Mouse (Mus musculus): ENCODE data around the gene Kcnn4.

The Kcnn4 gene

DNA sequence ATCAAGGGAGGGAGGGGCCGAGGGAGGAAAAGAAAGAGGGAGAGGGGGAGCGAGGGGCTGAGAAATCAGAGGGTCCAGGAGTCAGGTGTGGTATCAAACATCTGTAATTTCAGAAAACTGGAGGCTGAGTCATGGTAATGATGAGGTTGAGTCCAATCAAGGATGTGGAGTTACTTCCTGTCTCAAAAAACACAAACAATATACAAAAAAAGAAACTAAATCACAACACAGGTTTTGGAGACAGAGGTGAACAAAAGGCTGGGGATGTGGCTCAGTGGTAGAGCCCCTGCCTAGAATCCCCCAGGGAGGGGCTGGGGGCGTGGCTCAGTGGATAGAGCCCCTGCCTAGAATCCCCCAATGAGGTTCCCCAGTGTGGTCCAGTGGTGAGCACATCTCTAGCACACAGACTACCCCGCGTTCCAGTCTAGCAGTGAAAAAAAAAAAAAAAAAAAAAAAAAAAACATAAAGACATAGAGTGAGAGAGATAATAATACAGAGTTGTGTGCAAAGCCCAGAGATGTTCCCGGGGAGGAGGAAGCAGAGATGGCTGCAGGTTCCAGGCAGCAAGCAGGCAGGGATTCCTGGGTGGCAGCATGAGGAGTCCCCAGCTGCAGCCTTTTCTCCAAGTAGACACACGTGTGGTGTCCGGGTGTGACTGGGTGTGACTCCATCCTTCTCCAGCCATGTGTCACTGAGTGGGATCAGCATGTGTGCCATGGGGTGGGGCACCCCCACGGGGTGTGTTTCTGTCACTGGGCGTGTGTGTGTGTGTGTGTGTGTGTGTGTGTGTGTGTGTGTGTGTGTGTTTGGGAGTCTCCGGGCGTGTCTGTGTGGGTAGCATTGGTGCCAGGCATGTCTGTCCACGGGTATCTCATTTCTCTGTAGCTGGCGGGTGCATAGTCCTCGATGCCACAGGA lies 3.1 kb upstream of the Kcnn4 start:
- DNase-seq = no peak

- no peak for DNase-seq
These were observed 1.8 kb upstream of the Kcnn4 start for GRCm38 (mm10) chr7:24368226-24368625.

- DNase-seq = no peak
These were observed 1.1 kb upstream of the Kcnn4 start for GRCm38 (mm10) chr7:24368946-24369345.

DNA sequence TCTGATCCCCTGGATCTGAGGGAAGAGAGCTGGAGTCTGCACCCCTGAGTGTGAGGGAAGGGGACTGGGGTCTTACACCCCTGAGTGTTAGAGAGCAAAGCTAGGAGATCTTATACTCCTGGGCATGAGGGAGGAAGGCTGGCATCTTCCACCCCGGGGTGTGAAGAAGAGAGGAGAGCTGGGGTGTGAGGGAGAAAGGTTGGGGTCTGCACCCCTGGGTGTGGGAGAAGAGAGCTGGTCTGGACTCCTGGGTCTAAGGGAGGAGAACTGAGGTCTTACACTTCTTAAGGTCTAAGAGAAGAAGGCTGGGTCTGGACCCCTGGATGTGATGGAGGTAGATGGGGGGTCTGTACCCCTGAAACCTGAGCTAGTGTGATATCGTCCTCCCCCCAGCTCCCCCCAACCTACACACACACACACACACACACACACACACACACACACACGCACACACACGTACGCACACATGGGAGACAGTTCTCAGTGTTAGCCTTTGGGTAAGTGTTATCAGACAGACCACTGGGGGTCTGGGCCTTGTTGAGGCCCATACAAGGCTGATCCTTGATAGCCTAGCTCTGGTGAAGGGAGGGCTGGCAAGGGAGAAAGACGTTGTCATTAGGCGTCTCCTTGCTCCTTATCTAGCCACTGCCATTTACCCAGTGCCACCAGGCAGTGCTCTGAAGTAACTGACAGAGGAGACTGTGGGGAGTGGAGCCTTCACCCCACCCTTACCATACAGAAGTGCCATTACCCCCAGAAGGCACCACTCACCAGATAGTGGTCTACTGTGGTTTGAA lies 1.1 kb downstream of the Kcnn4 start:
- no peak for DNase-seq

- DNase-seq = no peak
These were observed 1.7 kb downstream of the Kcnn4 start for GRCm38 (mm10) chr7:24371809-24372145.

- no peak for DNase-seq
These were observed 2.2 kb downstream of the Kcnn4 start for GRCm38 (mm10) chr7:24372300-24372699.

GRCm38 (mm10) chr7:24372786-24373185 lies 2.7 kb downstream of the Kcnn4 start:
- DNase-seq = no peak

DNA sequence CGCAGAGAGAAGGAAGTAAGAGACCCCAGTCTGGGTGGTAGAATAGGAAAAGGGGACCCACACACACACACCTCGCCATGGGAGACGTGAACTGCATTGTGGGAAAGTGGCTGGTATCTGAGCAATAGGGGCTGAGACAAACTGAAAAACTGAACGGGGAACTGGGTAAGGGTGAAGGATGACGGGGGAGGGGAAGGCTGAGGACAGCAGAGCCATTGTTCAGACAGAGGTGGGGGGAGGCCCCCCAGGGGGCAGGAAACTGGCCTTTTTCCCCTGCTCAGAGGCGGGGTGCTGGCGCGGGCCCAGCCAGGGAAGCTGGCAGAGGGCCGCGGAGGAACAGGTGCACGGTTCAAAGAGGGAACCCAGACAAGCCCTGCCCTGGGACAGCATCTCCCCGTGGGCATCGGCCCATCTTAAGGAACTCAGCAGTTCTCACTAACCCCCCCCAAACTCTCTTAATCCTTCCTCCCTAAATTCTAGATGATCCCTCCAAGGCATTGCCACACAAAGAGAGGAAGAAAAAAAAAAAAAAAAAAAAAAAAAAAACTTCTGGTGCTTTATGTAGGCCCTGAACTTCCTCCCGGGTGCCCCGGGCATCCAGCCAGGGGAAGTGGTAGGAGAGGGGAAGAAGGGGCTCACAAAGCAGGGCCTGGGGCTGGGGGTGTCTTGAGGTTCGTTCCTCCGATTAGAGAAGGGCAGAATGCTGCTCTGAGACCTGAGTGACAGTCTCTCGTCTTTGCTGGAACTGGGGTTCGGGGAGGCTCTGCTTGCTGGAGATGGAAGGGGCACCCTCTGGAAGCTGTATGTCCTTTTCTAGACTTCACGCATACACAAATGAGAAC lies 3.7 kb downstream of the Kcnn4 start:
- peak; percentile 25 to 55 for DNase-seq

DNA sequence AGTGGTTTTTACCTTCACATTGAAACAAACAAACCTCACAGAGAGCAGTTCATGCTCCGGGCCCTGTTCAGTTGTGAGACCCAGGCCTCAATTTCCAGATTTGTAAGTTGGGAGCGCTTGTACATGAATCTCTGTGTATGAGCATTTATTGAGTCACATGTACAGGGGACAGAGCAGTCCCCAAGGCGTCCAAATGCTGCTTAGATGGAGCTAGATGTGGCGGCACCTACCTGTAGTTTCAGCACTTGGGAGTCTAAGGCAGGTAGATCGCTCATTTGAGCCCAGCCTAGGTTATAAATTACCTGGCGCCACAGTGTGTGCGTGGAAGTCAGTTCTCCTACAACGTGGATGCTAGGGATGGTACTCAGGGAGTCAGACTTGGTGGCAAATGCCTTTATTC lies 6.4 kb downstream of the Kcnn4 start:
- no peak for DNase-seq

DNA sequence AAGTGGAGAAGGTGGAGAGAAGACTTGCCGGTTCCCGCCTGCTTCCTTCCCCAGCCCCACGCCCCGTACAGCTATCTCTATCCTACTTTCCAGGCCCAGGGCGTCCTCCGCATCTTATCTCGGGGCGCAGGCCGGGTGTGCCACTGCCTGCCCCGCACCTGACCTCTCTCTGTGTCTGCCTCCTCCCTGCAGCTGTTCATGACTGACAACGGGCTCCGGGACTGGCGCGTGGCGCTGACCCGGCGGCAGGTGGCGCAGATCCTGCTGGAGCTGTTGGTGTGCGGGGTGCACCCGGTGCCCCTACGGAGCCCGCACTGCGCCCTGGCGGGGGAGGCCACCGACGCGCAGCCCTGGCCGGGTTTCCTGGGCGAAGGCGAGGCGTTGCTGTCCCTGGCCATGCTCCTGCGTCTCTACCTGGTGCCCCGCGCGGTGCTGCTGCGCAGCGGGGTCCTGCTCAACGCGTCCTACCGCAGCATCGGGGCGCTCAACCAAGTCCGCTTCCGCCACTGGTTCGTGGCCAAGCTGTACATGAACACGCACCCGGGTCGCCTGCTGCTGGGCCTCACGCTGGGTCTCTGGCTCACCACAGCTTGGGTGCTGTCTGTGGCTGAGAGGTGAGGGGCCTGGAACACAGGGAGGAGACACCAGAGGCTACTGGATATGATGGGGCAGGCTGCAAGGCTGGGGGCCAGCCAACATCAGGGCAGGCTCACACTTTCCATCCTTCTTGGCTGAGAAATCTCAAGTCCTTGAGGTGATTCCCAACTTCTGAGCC lies 7.2 kb downstream of the Kcnn4 start:
- DNase-seq = peak in 1 of 2 experiments; percentile 13

DNA sequence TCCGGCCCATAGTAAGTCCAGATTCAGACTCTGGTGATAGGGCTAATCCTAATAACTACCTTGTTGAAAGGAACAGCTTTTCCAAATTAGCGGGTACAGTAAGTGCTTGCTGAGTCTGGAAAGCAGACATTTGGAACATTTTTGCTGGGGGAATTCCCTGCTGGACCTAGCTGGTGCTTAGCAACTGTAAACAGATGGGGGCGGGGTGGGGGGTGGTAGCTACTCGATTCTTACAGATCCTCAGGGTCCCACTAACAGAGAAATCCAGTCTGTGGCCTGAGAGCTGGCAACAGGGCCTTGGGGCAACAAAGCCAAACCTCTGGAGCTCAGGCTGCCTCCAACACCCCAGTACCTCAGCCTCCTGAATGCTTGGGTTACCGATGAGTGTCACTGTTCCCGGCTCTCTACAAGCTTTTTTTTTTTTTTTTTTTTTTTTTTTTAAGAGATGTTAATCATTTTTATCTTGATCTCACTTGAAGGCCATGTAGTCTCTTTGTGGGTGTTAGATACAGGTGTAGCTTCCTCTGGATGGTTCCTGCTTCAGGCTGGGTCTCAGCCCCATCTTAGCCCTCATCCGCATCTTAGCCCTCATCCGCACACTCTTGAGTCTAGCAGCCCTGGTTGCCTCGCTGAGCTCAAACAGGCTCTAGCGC lies 8.1 kb downstream of the Kcnn4 start:
- DNase-seq = no peak

- no peak for DNase-seq
These were observed 9.9 kb downstream of the Kcnn4 start for GRCm38 (mm10) chr7:24379934-24380333.

DNA sequence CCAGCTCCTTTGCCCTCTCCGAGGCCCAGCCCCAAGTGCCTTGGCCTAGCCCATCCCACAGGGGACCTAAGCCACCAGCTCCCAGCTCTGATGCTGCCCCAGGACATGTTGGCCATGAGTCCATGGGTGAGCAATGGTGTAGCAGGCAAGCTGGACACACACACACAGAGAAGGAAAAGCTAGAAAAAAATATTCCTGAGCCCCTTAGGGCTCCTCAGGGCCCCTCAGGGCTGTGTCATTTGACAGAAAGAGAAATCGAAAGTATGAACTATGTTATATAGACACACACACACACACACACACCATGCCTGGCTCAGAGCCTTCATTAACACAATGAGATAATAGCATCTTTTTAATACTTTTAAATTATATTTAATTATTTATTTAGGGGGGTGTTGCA lies 10.3 kb downstream of the Kcnn4 start:
- DNase-seq = no peak

DNA sequence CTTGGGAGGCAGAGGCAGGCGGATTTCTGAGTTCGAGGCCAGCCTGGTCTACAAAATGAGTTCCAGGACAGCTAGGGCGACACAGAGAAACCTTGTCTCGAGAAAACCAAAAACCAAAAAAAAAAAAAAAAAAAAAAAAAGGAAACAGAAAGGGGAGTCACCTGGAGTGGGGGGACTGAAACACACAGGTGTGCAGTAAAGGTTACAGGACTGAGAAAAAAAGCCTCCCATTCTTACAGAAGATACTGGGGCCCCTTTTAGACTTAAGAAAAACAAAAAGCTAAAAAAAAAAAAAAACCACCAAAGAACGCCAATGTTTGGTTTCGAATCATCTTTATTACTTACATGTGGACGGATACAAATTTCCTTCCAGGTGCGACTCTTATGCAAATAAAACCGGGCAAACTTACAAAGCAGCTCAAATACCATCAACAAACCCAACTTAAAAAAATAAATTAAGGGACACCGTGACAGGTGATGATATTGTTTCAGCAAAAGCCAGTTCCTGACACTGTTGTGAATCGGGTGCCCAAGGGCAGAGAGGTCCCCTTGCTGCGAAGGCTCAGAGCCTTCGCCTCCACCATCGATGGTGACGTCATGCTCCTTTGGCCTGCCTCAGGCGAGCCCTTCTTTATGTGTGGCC lies 12.8 kb downstream of the Kcnn4 start:
- DNase-seq = no peak

DNA sequence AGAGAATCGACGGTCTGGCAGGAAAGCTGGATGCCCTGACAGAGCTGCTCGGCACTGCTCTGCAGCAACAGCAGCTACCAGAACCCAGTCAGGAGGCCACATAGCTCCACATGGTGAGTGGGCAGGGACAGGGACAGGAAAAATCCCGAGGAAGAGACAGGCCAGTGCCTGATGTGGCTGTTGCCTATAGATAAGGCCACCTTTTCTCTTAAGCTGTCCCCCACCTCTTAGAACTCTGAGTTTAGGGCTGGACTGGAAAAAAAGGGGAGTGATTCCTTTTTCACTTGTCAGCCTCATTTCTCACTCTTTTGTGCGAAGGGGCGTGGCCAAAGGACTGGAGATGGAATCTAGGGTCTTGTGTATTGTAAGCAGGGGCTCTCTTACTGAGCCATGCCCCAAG lies 14.0 kb downstream of the Kcnn4 start:
- no peak for DNase-seq

GRCm38 (mm10) chr7:24384827-24385226 lies 14.8 kb downstream of the Kcnn4 start:
- DNase-seq = peak; percentile 58 to 65

DNA sequence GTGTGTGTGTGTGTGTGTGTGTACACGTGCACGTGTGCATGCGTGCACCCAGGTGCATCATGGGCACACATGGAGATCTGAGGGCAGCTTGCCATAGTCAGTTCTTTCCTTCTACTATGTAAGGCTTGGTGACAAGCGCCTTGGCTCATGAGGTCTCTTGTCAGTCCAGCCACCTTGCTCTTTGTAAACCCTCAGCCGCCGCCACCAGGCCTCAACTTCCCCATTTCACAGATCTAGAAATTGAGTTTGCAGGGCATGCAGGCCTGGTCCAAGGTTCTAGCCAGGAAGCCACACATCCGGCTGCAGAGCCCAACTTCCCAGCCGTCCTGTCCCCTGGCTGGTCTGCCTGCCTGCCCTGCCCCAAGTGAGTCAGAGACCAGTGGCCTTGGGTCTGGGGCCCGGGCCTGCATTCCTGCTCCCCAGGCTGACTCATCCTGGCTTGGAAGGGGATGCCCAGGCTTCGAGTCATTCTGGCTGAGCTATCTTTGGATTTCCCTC lies 17.0 kb downstream of the Kcnn4 start:
- peak in 1 of 2 experiments; percentile 33 for DNase-seq

- DNase-seq = no peak
These were observed 19.6 kb downstream of the Kcnn4 start for GRCm38 (mm10) chr7:24389516-24390187.

DNA sequence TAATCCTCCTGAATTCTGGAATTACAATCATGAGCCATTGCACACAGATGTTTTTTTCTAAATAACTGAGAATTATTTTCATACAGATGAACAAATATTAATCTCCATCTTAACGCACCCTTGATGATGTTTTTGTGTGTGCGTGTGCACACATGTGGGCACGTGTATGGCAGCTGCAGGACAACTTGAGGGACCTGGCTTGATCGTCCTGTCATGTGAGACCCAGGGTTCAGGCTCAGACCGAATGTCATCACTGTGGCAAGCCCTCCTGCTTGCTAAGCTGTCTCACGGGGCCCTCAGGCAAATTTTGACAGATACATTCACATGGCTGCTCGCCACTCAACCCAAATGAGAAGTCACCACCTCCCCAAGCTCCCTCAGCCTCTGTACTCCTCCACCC lies 20.4 kb downstream of the Kcnn4 start:
- DNase-seq = no peak

DNA sequence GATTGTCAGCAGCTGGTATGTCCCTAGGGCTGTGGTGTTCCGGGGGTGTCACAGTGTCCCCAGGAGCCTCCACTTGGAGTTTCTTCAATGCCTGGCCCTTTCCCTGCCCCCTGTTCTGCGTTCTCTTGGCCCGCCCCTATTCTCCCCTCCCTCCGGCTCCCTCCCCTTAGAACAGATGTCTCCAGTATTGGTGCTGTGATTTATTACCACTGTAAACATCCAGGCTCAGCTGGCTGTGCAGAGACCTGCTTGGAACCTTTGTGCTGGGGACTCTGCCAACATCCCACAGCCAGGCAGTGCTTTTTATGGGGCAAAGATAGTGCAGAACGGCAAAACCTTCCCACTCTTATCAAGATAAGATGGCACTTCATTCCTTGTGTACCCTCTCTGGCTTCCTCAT lies 21.0 kb downstream of the Kcnn4 start:
- no peak for DNase-seq
